Comparison of ENCODE assay signal across 29 mouse cellular contexts in genomic region chr1:194244776-194245366, GRCm38 (mm10).
DNase-seq lines count a peak whose midpoint lies in the region; ATAC-seq lines count a peak whose summit lies in the region.
"Had no signal": no experiment of that assay in that cellular context is flagged by ENCODE, and none has a peak within 500 bp of the region (broad histone marks: within the 10 kb centered on the region; RNA-seq: fewer than 3 reads in every experiment).

No protein-coding gene starts in this region.

- H3K4me2 ChIP-seq in midbrain, embryonic 12.5 days (replicated peaks), result no peak overlapping the region
- H3K4me2 ChIP-seq in midbrain, embryonic 15.5 days, result no peak overlapping the region
- H3K4me2 ChIP-seq in forebrain, embryonic 13.5 days, result no peak overlapping the region
- H3K4me2 ChIP-seq: heart, embryonic 13.5 days; hindbrain, embryonic 15.5 days; intestine, embryonic 15.5 days; liver, embryonic 12.5 days; midbrain, embryonic 13.5 days; neural tube, embryonic 15.5 days had no signal

- H3K9ac ChIP-seq in midbrain, embryonic 12.5 days (replicated peaks), result no peak overlapping the region
- H3K9ac ChIP-seq in midbrain, embryonic 15.5 days, result no peak overlapping the region
- no peak overlapping the region for H3K9ac ChIP-seq in forebrain, embryonic 13.5 days
- H3K9ac ChIP-seq: heart, embryonic 13.5 days; hindbrain, embryonic 15.5 days; intestine, embryonic 15.5 days; liver, embryonic 12.5 days; liver, postnatal 0 days; midbrain, embryonic 13.5 days; neural tube, embryonic 15.5 days had no signal

- H3K27me3 ChIP-seq in midbrain, embryonic 12.5 days, result 0 out of 2 replicates have a peak, but pooled peaks cover 3% of the 10 kb centered on the region
- no peaks in the 10 kb centered on the region for H3K27me3 ChIP-seq in midbrain, embryonic 15.5 days (replicated peaks)
- no peaks in the 10 kb centered on the region for H3K27me3 ChIP-seq in forebrain, embryonic 13.5 days
- H3K27me3 ChIP-seq: hindbrain, embryonic 15.5 days; intestine, embryonic 15.5 days; liver, embryonic 12.5 days; midbrain, embryonic 13.5 days; neural tube, embryonic 15.5 days had no signal

- H3K27ac ChIP-seq in midbrain, embryonic 12.5 days (replicated peaks), result no peak overlapping the region
- no peak overlapping the region for H3K27ac ChIP-seq in midbrain, embryonic 15.5 days
- H3K27ac ChIP-seq in forebrain, embryonic 13.5 days, result no peak overlapping the region
- H3K27ac ChIP-seq: gastrocnemius, adult 2 months; heart, embryonic 13.5 days; hindbrain, embryonic 15.5 days; intestine, embryonic 15.5 days; kidney, postnatal 0 days; liver, embryonic 12.5 days; midbrain, embryonic 13.5 days; neural tube, embryonic 15.5 days had no signal

- WGBS in midbrain, embryonic 12.5 days, result 5% methylated on average over 1 of the region's 1 CpGs
- 6% methylated on average over 1 of the region's 1 CpGs for WGBS in midbrain, embryonic 15.5 days
- 0% methylated on average over 1 of the region's 1 CpGs for WGBS in forebrain, embryonic 13.5 days

- no peaks in the 10 kb centered on the region for H3K9me3 ChIP-seq in midbrain, embryonic 12.5 days
- H3K9me3 ChIP-seq in midbrain, embryonic 15.5 days, result no peaks in the 10 kb centered on the region
- no peaks in the 10 kb centered on the region for H3K9me3 ChIP-seq in forebrain, embryonic 13.5 days (replicated peaks)
- H3K9me3 ChIP-seq: heart, embryonic 13.5 days; hindbrain, embryonic 15.5 days; intestine, embryonic 15.5 days; liver, embryonic 12.5 days; midbrain, embryonic 13.5 days; neural tube, embryonic 15.5 days had no signal

- no peaks in the 10 kb centered on the region for H3K36me3 ChIP-seq in midbrain, embryonic 12.5 days
- no peaks in the 10 kb centered on the region for H3K36me3 ChIP-seq in midbrain, embryonic 15.5 days (replicated peaks)
- no peaks in the 10 kb centered on the region for H3K36me3 ChIP-seq in forebrain, embryonic 13.5 days (ENCODE audit: poor library complexity, severe bottlenecking)
- H3K36me3 ChIP-seq: heart, embryonic 13.5 days; hindbrain, embryonic 15.5 days; intestine, embryonic 15.5 days; liver, embryonic 12.5 days; midbrain, embryonic 13.5 days; neural tube, embryonic 15.5 days had no signal

- DNase-seq in heart, adult 11 months, result peak; percentile 51
- no peak for DNase-seq in heart, postnatal 36 days
- DNase-seq in adrenal gland, postnatal 10 days, result no peak
- DNase-seq in layer of hippocampus, adult 9-10 months (ENCODE audit: low spot score), result no peak
- DNase-seq: adrenal gland, postnatal 36 days; cerebellum, adult 2 months; cerebellum, postnatal 14 days; gastrocnemius, adult 2 months; heart, postnatal 10 days; kidney, adult 2 months; kidney, postnatal 4 days; layer of hippocampus, postnatal 36 days; left cerebral cortex, postnatal 4 days; liver, postnatal 0 days; lung, postnatal 36 days; retina, postnatal 1 day; spleen, adult 18-20 months; thymus, postnatal 25 days had no signal

- peak; percentile 66 for ATAC-seq in midbrain, embryonic 12.5 days (ENCODE audit: low FRiP score, low read depth)
- no peak for ATAC-seq in midbrain, embryonic 15.5 days (replicated peaks)
- peak; percentile 38; the same call in 1 of the 2 replicates for ATAC-seq in forebrain, embryonic 13.5 days
- ATAC-seq: CD4-positive, CD25-positive, alpha-beta regulatory T cell, adult 4 months; intestine, embryonic 15.5 days; liver, embryonic 12.5 days; liver, postnatal 0 days; midbrain, embryonic 13.5 days had no signal

- no peak overlapping the region for H3K4me3 ChIP-seq in midbrain, embryonic 12.5 days
- no peak overlapping the region for H3K4me3 ChIP-seq in midbrain, embryonic 15.5 days
- no peak overlapping the region for H3K4me3 ChIP-seq in forebrain, embryonic 13.5 days
- H3K4me3 ChIP-seq: gastrocnemius, adult 2 months; heart, embryonic 13.5 days; hindbrain, embryonic 15.5 days; intestine, embryonic 15.5 days; liver, embryonic 12.5 days; midbrain, embryonic 13.5 days; neural tube, embryonic 15.5 days had no signal

- H3K4me1 ChIP-seq in midbrain, embryonic 12.5 days, result peaks cover 7% of the 10 kb centered on the region; the same call in 1 of the 2 replicates
- H3K4me1 ChIP-seq in midbrain, embryonic 15.5 days, result no peaks in the 10 kb centered on the region
- H3K4me1 ChIP-seq in forebrain, embryonic 13.5 days, result peaks cover 14% of the 10 kb centered on the region; the same call in 1 of the 2 replicates
- H3K4me1 ChIP-seq: heart, embryonic 13.5 days; hindbrain, embryonic 15.5 days; intestine, embryonic 15.5 days; liver, embryonic 12.5 days; neural tube, embryonic 15.5 days had no signal

- intact Hi-C loops in heart, postnatal 36 days (cut with DNase I), result no loop called here
